In the genomic region with DNA sequence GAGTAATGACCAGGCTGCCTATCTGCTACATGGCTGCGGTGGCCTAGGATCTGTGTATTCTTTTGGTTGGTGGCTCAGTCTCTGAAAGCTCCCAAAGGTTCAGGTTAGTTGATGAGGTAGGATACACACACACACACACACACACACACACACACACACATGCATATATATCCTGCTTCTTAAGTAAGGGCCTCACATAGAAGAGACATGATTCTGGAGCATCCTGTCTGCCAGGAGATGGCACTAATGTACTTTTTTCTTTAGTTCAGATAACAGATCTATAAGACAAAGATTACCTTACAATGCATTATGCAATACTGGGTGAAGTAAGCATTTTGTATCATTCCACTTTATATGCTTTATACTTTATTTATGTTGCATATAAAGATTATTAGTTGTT, we compare ENCODE assay signal across 10 mouse cellular contexts.
DNase-seq lines count a peak whose midpoint lies in the region; ATAC-seq and TF ChIP-seq lines count a peak whose summit lies in the region.
"Had no signal": no experiment of that assay in that cellular context is flagged by ENCODE, and none has a peak within 500 bp of the region (broad histone marks: within the 10 kb centered on the region; RNA-seq: fewer than 3 reads in every experiment).

No protein-coding gene starts in this region.

- no peak overlapping the region for H3K9ac ChIP-seq in neural tube, embryonic 11.5 days (ENCODE audit: low read length)
- H3K9ac ChIP-seq in hindbrain, embryonic 14.5 days: no peak overlapping the region
- H3K9ac ChIP-seq in stomach, postnatal 0 days (ENCODE audit: low read length): no peak overlapping the region
- H3K9ac ChIP-seq: liver, embryonic 15.5 days had no signal

- no peak overlapping the region for H3K4me3 ChIP-seq in neural tube, embryonic 11.5 days (ENCODE audit: low read depth, low read length)
- no peak overlapping the region for H3K4me3 ChIP-seq in hindbrain, embryonic 14.5 days (replicated peaks; ENCODE audit: low read length)
- no peak overlapping the region for H3K4me3 ChIP-seq in stomach, postnatal 0 days (ENCODE audit: low read depth, low read length)
- H3K4me3 ChIP-seq: liver, embryonic 15.5 days had no signal

- H3K4me1 ChIP-seq in neural tube, embryonic 11.5 days (ENCODE audit: control insufficient read depth, insufficient read depth, low read length): no peaks in the 10 kb centered on the region
- H3K4me1 ChIP-seq in hindbrain, embryonic 14.5 days (replicated peaks; ENCODE audit: control insufficient read depth, insufficient read depth, low read length): no peaks in the 10 kb centered on the region
- no peaks in the 10 kb centered on the region for H3K4me1 ChIP-seq in stomach, postnatal 0 days (replicated peaks; ENCODE audit: control insufficient read depth, insufficient read depth)
- H3K4me1 ChIP-seq: liver, embryonic 15.5 days had no signal

- no peak overlapping the region for H3K27ac ChIP-seq in neural tube, embryonic 11.5 days (ENCODE audit: low read depth, low read length)
- H3K27ac ChIP-seq in hindbrain, embryonic 14.5 days: no peak overlapping the region
- no peak overlapping the region for H3K27ac ChIP-seq in stomach, postnatal 0 days (replicated peaks)
- H3K27ac ChIP-seq: liver, embryonic 15.5 days had no signal

- no peaks in the 10 kb centered on the region for H3K36me3 ChIP-seq in neural tube, embryonic 11.5 days (ENCODE audit: control insufficient read depth, insufficient read depth, low read length)
- H3K36me3 ChIP-seq in hindbrain, embryonic 14.5 days (replicated peaks; ENCODE audit: control insufficient read depth, insufficient read depth): no peaks in the 10 kb centered on the region
- H3K36me3 ChIP-seq in stomach, postnatal 0 days (ENCODE audit: control insufficient read depth, insufficient read depth, low read length): no peaks in the 10 kb centered on the region
- H3K36me3 ChIP-seq: liver, embryonic 15.5 days had no signal

- peak; percentile 15; the same call in 1 of the 2 replicates for TF ChIP-seq CTCF in stomach, postnatal 0 days (IDR thresholded peaks at IDR 0.05; ENCODE audit: low read depth)

- no peaks in the 10 kb centered on the region for H3K27me3 ChIP-seq in neural tube, embryonic 11.5 days (ENCODE audit: control insufficient read depth, insufficient read depth, low read length)
- no peaks in the 10 kb centered on the region for H3K27me3 ChIP-seq in hindbrain, embryonic 14.5 days (ENCODE audit: control insufficient read depth, insufficient read depth, low read length)
- H3K27me3 ChIP-seq in stomach, postnatal 0 days (ENCODE audit: control insufficient read depth, insufficient read depth, low read length): no peaks in the 10 kb centered on the region
- H3K27me3 ChIP-seq: liver, embryonic 15.5 days; Patski had no signal

- no peaks in the 10 kb centered on the region for H3K9me3 ChIP-seq in neural tube, embryonic 11.5 days (ENCODE audit: control insufficient read depth, low read length)
- no peaks in the 10 kb centered on the region for H3K9me3 ChIP-seq in hindbrain, embryonic 14.5 days (ENCODE audit: control insufficient read depth, low read length)
- H3K9me3 ChIP-seq in stomach, postnatal 0 days (ENCODE audit: control insufficient read depth, low read length): no peaks in the 10 kb centered on the region
- H3K9me3 ChIP-seq: liver, embryonic 15.5 days had no signal

- ATAC-seq in neural tube, embryonic 11.5 days (ENCODE audit: insufficient read depth, low FRiP score, low TSS enrichment): 0 out of 2 replicates have a peak, but pooled peaks have one; percentile 8
- no peak for ATAC-seq in hindbrain, embryonic 14.5 days (ENCODE audit: low FRiP score)
- no peak for ATAC-seq in stomach, postnatal 0 days (ENCODE audit: low FRiP score, low TSS enrichment)
- ATAC-seq in megakaryocyte progenitor cell, adult 5-6 weeks (replicated peaks; ENCODE audit: poor library complexity): no peak
- ATAC-seq: Patski had no signal

- WGBS in neural tube, embryonic 11.5 days: 90% methylated on average over 1 of the region's 1 CpGs
- 87% methylated on average over 1 of the region's 1 CpGs for WGBS in hindbrain, embryonic 14.5 days
- WGBS in stomach, postnatal 0 days: 100% methylated on average over 1 of the region's 1 CpGs

- no peak for TF ChIP-seq EP300 in stomach, postnatal 0 days (optimal IDR thresholded peaks at IDR 0.05)

- DNase-seq in embryo, embryonic 11 days: peak; percentile 13
- no peak for DNase-seq in embryo, embryonic 9.5 days (ENCODE audit: extremely low spot score)
- no peak for DNase-seq in neural tube, embryonic 11.5 days (ENCODE audit: low spot score)
- DNase-seq in neural tube, embryonic 10.5 days (ENCODE audit: extremely low spot score, low spot score): no peak
- DNase-seq in hindbrain, embryonic 14.5 days (ENCODE audit: low spot score): peak; percentile 68
- DNase-seq in stomach, postnatal 0 days (ENCODE audit: low spot score): no peak
- DNase-seq in thymus, postnatal 10 days (ENCODE audit: low spot score in 2 of 2): no peak

- H3K4me2 ChIP-seq in neural tube, embryonic 11.5 days (ENCODE audit: low read depth): no peak overlapping the region
- H3K4me2 ChIP-seq in hindbrain, embryonic 14.5 days (replicated peaks): no peak overlapping the region
- H3K4me2 ChIP-seq in stomach, postnatal 0 days (replicated peaks; ENCODE audit: low read depth): no peak overlapping the region
- H3K4me2 ChIP-seq: liver, embryonic 15.5 days had no signal

Comparison
In these comparisons a context has a peak if more than half of its experiments do, and no peak if none do; other contexts are left out.
1. DNase-seq: peak in embryo, embryonic 11 days (single experiment) and hindbrain, embryonic 14.5 days (single experiment); none in embryo, embryonic 9.5 days (single experiment), neural tube, embryonic 11.5 days (single experiment), neural tube, embryonic 10.5 days (single experiment), stomach, postnatal 0 days (single experiment) and thymus, postnatal 10 days (0 of 2).